Mouse (Mus musculus) embryonic facial prominence, embryonic 15.5 days (tissue): ENCODE data around the gene Gpr158. TPM values are rescaled to one million over a fixed set of nuclear protein-coding genes. Genes with fewer than 3 reads are reported as not detected.

Experiments used
- ATAC-seq: fragments of 200-750 bp; cut with Nextera tagmentation; 2 replicates; pipeline ENCODE4 v1.8.0; 2017; ENCODE audit warnings: low read depth, moderate TSS enrichment; ENCODE audit not compliant: insufficient number of reproducible peaks, low FRiP score, low TSS enrichment
- H3K27ac ChIP-seq: fragments of 300-500 bp; sonication (generic); replicated peaks from 2 replicates; pipeline ENCODE4 v1.5.1; 2015; ENCODE audit warnings: mild to moderate bottlenecking, inconsistent platforms
- H3K27me3 ChIP-seq: fragments of 300-500 bp; sonication (generic); 2 replicates; pipeline ENCODE4 v1.6.1; 2015; ENCODE audit warnings: inconsistent platforms
- H3K36me3 ChIP-seq: fragments of 300-500 bp; sonication (generic); 2 replicates; pipeline ENCODE4 v1.6.1; 2015; ENCODE audit warnings: mild to moderate bottlenecking, inconsistent platforms
- H3K4me1 ChIP-seq: fragments of 300-500 bp; sonication (generic); 2 replicates; pipeline ENCODE4 v1.6.1; 2015; ENCODE audit warnings: inconsistent platforms
- H3K4me2 ChIP-seq: fragments of 300-500 bp; sonication (generic); replicated peaks from 2 replicates; pipeline ENCODE4 v1.6.1; 2015; ENCODE audit warnings: mild to moderate bottlenecking, inconsistent platforms
- H3K4me3 ChIP-seq: fragments of 300-500 bp; sonication (generic); replicated peaks from 2 replicates; pipeline ENCODE4 v1.5.1; 2015; ENCODE audit warnings: mild to moderate bottlenecking, inconsistent platforms
- H3K9ac ChIP-seq: fragments of 300-500 bp; sonication (generic); 2 replicates; pipeline ENCODE4 v1.6.1; 2015; ENCODE audit warnings: inconsistent platforms
- H3K9me3 ChIP-seq: fragments of 300-500 bp; sonication (generic); replicated peaks from 2 replicates; pipeline ENCODE4 v1.6.1; 2016; ENCODE audit warnings: inconsistent platforms
- WGBS: fragments of 180-500 bp; shearing (Covaris S2); methylation state at CpG from one replicate; pipeline ENCODE4 v1.1.7; 2015; 5-methylcytosine and 5-hydroxymethylcytosine counted together
- polyA plus RNA-seq: library from polyadenylated mRNA; unstranded; fragments of >200 nt; fragmentation: Nextera tagmentation; extraction: Ambion mirVana; gene quantifications from 2 replicates; pipeline ENCODE4 v1.2.1, GENCODE M21; 2015

Gpr158 gene
- polyA plus RNA-seq, 1 experiment from 2014 or later, result 0.16 TPM

GRCm38 (mm10) chr2:21632136-21632535, 264.8 kb downstream of the Gpr158 start:
- WGBS, result 71% methylated on average over 1 of the region's 1 CpGs
- no peak overlapping the region for H3K4me2 ChIP-seq
- no peaks in the 10 kb centered on the region for H3K27me3 ChIP-seq
- ATAC-seq, result no peak
- no peaks in the 10 kb centered on the region for H3K4me1 ChIP-seq
- H3K4me3 ChIP-seq, result no peak overlapping the region
- no peaks in the 10 kb centered on the region for H3K9me3 ChIP-seq
- H3K36me3 ChIP-seq, result no peaks in the 10 kb centered on the region
- H3K9ac ChIP-seq, result no peak overlapping the region
- no peak overlapping the region for H3K27ac ChIP-seq

GRCm38 (mm10) chr2:21665721-21666120, 298.4 kb downstream of the Gpr158 start:
- Histone ChIP-seq H3K27me3 (no peaks in the 10 kb centered on the region), H3K9me3 (no peaks in the 10 kb centered on the region), H3K9ac (no peak overlapping the region), H3K4me3 (no peak overlapping the region), H3K36me3 (no peaks in the 10 kb centered on the region), H3K27ac (no peak overlapping the region), H3K4me1 (no peaks in the 10 kb centered on the region), H3K4me2 (no peak overlapping the region)
- WGBS, result 75% methylated on average over 4 of the region's 4 CpGs
- ATAC-seq, result no peak

- WGBS, result 80% methylated on average over 4 of the region's 4 CpGs
These were observed 308.9 kb downstream of the Gpr158 start for GRCm38 (mm10) chr2:21676084-21676838.

GRCm38 (mm10) chr2:21676839-21677123, 309.4 kb downstream of the Gpr158 start:
- Histone ChIP-seq H3K4me2 (no peak overlapping the region), H3K9me3 (no peaks in the 10 kb centered on the region), H3K27me3 (no peaks in the 10 kb centered on the region), H3K36me3 (no peaks in the 10 kb centered on the region), H3K9ac (no peak overlapping the region), H3K4me1 (no peaks in the 10 kb centered on the region), H3K27ac (no peak overlapping the region), H3K4me3 (no peak overlapping the region)
- WGBS, result 70% methylated on average over 2 of the region's 2 CpGs
- no peak for ATAC-seq

More at GRCm38 (mm10) chr2:21676084-21676838, 308.9 kb downstream of the Gpr158 start:
- Histone ChIP-seq H3K9me3 (no peaks in the 10 kb centered on the region), H3K36me3 (no peaks in the 10 kb centered on the region), H3K4me1 (no peaks in the 10 kb centered on the region), H3K4me2 (no peak overlapping the region), H3K4me3 (no peak overlapping the region), H3K27me3 (no peaks in the 10 kb centered on the region), H3K27ac (no peak overlapping the region), H3K9ac (no peak overlapping the region)
- no peak for ATAC-seq

- Histone ChIP-seq H3K9me3 (no peaks in the 10 kb centered on the region), H3K4me1 (no peaks in the 10 kb centered on the region), H3K27ac (no peak overlapping the region), H3K36me3 (no peaks in the 10 kb centered on the region), H3K27me3 (no peaks in the 10 kb centered on the region), H3K4me3 (no peak overlapping the region), H3K9ac (no peak overlapping the region), H3K4me2 (no peak overlapping the region)
- 58% methylated on average over 1 of the region's 1 CpGs for WGBS
- no peak for ATAC-seq
These were observed 313.5 kb downstream of the Gpr158 start for GRCm38 (mm10) chr2:21680735-21681270.

- ATAC-seq, result no peak
- H3K4me1 ChIP-seq, result no peaks in the 10 kb centered on the region
- H3K36me3 ChIP-seq, result no peaks in the 10 kb centered on the region
- H3K27ac ChIP-seq, result no peak overlapping the region
- H3K4me2 ChIP-seq, result no peak overlapping the region
- no peak overlapping the region for H3K9ac ChIP-seq
- H3K9me3 ChIP-seq, result no peaks in the 10 kb centered on the region
- WGBS, result 81% methylated on average over 3 of the region's 3 CpGs
- H3K4me3 ChIP-seq, result no peak overlapping the region
- H3K27me3 ChIP-seq, result no peaks in the 10 kb centered on the region
These were observed 317.4 kb downstream of the Gpr158 start for GRCm38 (mm10) chr2:21684736-21685135.

GRCm38 (mm10) chr2:21693128-21693527, 325.8 kb downstream of the Gpr158 start:
- Histone ChIP-seq H3K9me3 (no peaks in the 10 kb centered on the region), H3K4me1 (no peaks in the 10 kb centered on the region), H3K27ac (no peak overlapping the region), H3K36me3 (no peaks in the 10 kb centered on the region), H3K4me3 (no peak overlapping the region), H3K27me3 (no peaks in the 10 kb centered on the region), H3K4me2 (no peak overlapping the region), H3K9ac (no peak overlapping the region)
- no peak for ATAC-seq
- WGBS, result 86% methylated on average over 9 of the region's 9 CpGs

- Histone ChIP-seq H3K4me3 (no peak overlapping the region), H3K36me3 (no peaks in the 10 kb centered on the region), H3K4me2 (no peak overlapping the region), H3K9me3 (no peaks in the 10 kb centered on the region), H3K27ac (no peak overlapping the region), H3K27me3 (no peaks in the 10 kb centered on the region), H3K4me1 (no peaks in the 10 kb centered on the region), H3K9ac (no peak overlapping the region)
- no peak for ATAC-seq
- 78% methylated on average over 5 of the region's 5 CpGs for WGBS
These were observed 326.7 kb downstream of the Gpr158 start for GRCm38 (mm10) chr2:21693807-21694594.

GRCm38 (mm10) chr2:21728075-21728474, 360.7 kb downstream of the Gpr158 start:
- WGBS, result 71% methylated on average over 4 of the region's 4 CpGs
- no peak overlapping the region for H3K4me3 ChIP-seq

GRCm38 (mm10) chr2:21783721-21784120, 416.4 kb downstream of the Gpr158 start:
- Histone ChIP-seq H3K4me1 (no peaks in the 10 kb centered on the region), H3K9me3 (no peaks in the 10 kb centered on the region), H3K9ac (no peak overlapping the region), H3K4me2 (no peak overlapping the region), H3K36me3 (no peaks in the 10 kb centered on the region), H3K27ac (no peak overlapping the region), H3K27me3 (no peaks in the 10 kb centered on the region), H3K4me3 (no peak overlapping the region)
- no peak for ATAC-seq
- 86% methylated on average over 2 of the region's 2 CpGs for WGBS

More at GRCm38 (mm10) chr2:21728075-21728474, 360.7 kb downstream of the Gpr158 start:
- no peaks in the 10 kb centered on the region for H3K4me1 ChIP-seq
- H3K9me3 ChIP-seq, result no peaks in the 10 kb centered on the region
- H3K27me3 ChIP-seq, result no peaks in the 10 kb centered on the region
- no peak for ATAC-seq
- H3K9ac ChIP-seq, result no peak overlapping the region
- no peak overlapping the region for H3K4me2 ChIP-seq
- no peaks in the 10 kb centered on the region for H3K36me3 ChIP-seq
- no peak overlapping the region for H3K27ac ChIP-seq

- H3K9me3 ChIP-seq, result no peaks in the 10 kb centered on the region
- H3K4me1 ChIP-seq, result no peaks in the 10 kb centered on the region
- H3K36me3 ChIP-seq, result no peaks in the 10 kb centered on the region
- H3K4me3 ChIP-seq, result no peak overlapping the region
- no peaks in the 10 kb centered on the region for H3K27me3 ChIP-seq
- no peak overlapping the region for H3K9ac ChIP-seq
- no peak overlapping the region for H3K4me2 ChIP-seq
- no peak; the same call in 1 of the 2 replicates for ATAC-seq
- no peak overlapping the region for H3K27ac ChIP-seq
- 76% methylated on average over 2 of the region's 2 CpGs for WGBS
These were observed 425.8 kb downstream of the Gpr158 start for GRCm38 (mm10) chr2:21793156-21793555.
